ENCODE assay signal across 11 mouse cellular contexts in genomic region chr13:80188734-80189133, GRCm38 (mm10).
"Had no signal": no experiment of that assay in that cellular context is flagged by ENCODE, and none has a peak within 500 bp of the region (broad histone marks: within the 10 kb centered on the region; RNA-seq: fewer than 3 reads in every experiment).

No protein-coding gene starts in this region.

- H3K9me3 ChIP-seq: limb, embryonic 12.5 days; liver, embryonic 13.5 days; neural tube, embryonic 12.5 days had no signal

- H3K27ac ChIP-seq: limb, embryonic 12.5 days; liver, embryonic 13.5 days; neural tube, embryonic 12.5 days had no signal

- H3K9ac ChIP-seq: limb, embryonic 12.5 days; liver, embryonic 13.5 days; liver, postnatal 0 days; neural tube, embryonic 12.5 days had no signal

- H3K27me3 ChIP-seq: limb, embryonic 12.5 days; liver, embryonic 13.5 days; neural tube, embryonic 12.5 days had no signal

- H3K4me1 ChIP-seq: limb, embryonic 12.5 days; liver, embryonic 13.5 days; neural tube, embryonic 12.5 days had no signal

- H3K36me3 ChIP-seq: limb, embryonic 12.5 days; liver, embryonic 13.5 days; neural tube, embryonic 12.5 days had no signal

- ATAC-seq: liver, postnatal 0 days had no signal

- H3K4me3 ChIP-seq: limb, embryonic 12.5 days; liver, embryonic 13.5 days; neural tube, embryonic 12.5 days had no signal

- DNase-seq: kidney, adult 9 months; kidney, postnatal 10 days; kidney, postnatal 4 days; liver; liver, embryonic 13.5 days; liver, postnatal 0 days; midbrain, embryonic 14.5 days; thymus, adult 18-20 months; thymus, postnatal 14 days had no signal

- H3K4me2 ChIP-seq: limb, embryonic 12.5 days; liver, embryonic 13.5 days; neural tube, embryonic 12.5 days had no signal
